Mouse (Mus musculus) CD8-positive naive resting alpha-beta T cell, adult 57 days (primary cell): ENCODE results near the gene 1700020N15Rik. TPM values are rescaled to one million over a fixed set of nuclear protein-coding genes. Genes with fewer than 3 reads are reported as not detected.

ENCODE experiments used
- total RNA-seq: library from RNA; stranded (reverse); gene quantifications from one replicate; pipeline ENCODE4 v1.2.4, GENCODE M21; 2023

The 1700020N15Rik gene
- total RNA-seq = not detected

GRCm38 (mm10) chrX:69945000-69945399 lies at the start of gene 1700020N15Rik:
1700020N15Rik (plus strand) TSS chrX:69945300.

